Mouse (Mus musculus): Measurements from ENCODE around the gene Gm11172.
"Not testable (repeated sequence)": the region's sequence is repeated elsewhere in the genome, so short reads cannot be mapped to it uniquely, and the experiment has no call there.

Gene Gm11172

GRCm38 (mm10) chr16:10785371-10786231 is 27.1 kb upstream of the Gm11172 start, which contains the start of gene Socs1:
Socs1 (minus strand) TSS chr16:10785536.
- DNase-seq: peak; percentile 94 to 97

GRCm38 (mm10) chr16:10786288-10786687 is 26.4 kb upstream of the Gm11172 start:
- peak; percentile 85 to 92 for DNase-seq

GRCm38 (mm10) chr16:10786782-10787547 is 25.8 kb upstream of the Gm11172 start:
- DNase-seq: no peak

GRCm38 (mm10) chr16:10787548-10788058 is 25.1 kb upstream of the Gm11172 start:
- DNase-seq: no peak

- peak in 1 of 2 experiments; percentile 28 for DNase-seq
Measured at GRCm38 (mm10) chr16:10788271-10788670, 24.4 kb upstream of the Gm11172 start, which contains the start of gene Tnp2. Tnp2 (minus strand) TSS chr16:10788660.

GRCm38 (mm10) chr16:10788866-10789265 is 23.8 kb upstream of the Gm11172 start:
- no peak for DNase-seq

- DNase-seq: no peak
Measured at GRCm38 (mm10) chr16:10790702-10791101, 22.0 kb upstream of the Gm11172 start, which contains the start of gene Prm3. Prm3 (minus strand) TSS chr16:10790914.

- DNase-seq: no peak
Measured at GRCm38 (mm10) chr16:10796034-10796433, 16.7 kb upstream of the Gm11172 start, which contains the start of gene Prm2. Prm2 (minus strand) TSS chr16:10796134.

GRCm38 (mm10) chr16:10802420-10802819 is 10.3 kb upstream of the Gm11172 start:
- DNase-seq: not testable (repeated sequence)

GRCm38 (mm10) chr16:10805789-10806527 is 6.8 kb upstream of the Gm11172 start, which contains the start of gene Prm1:
Prm1 (minus strand) TSS chr16:10805839.
- DNase-seq: no peak

- DNase-seq: no peak
Measured at GRCm38 (mm10) chr16:10810376-10810775, 2.3 kb upstream of the Gm11172 start.

GRCm38 (mm10) chr16:10813726-10814125 is 1.0 kb downstream of the Gm11172 start:
- no peak for DNase-seq

GRCm38 (mm10) chr16:10814864-10815263 is 2.1 kb downstream of the Gm11172 start:
- DNase-seq: no peak

- no peak for DNase-seq
Measured at GRCm38 (mm10) chr16:10818579-10819135, 5.9 kb downstream of the Gm11172 start.

GRCm38 (mm10) chr16:10819966-10820365 is 7.3 kb downstream of the Gm11172 start:
- DNase-seq: no peak

- peak; percentile 38 to 56 for DNase-seq
Measured at GRCm38 (mm10) chr16:10821387-10821786, 8.7 kb downstream of the Gm11172 start.

GRCm38 (mm10) chr16:10824536-10824935 is 11.8 kb downstream of the Gm11172 start:
- DNase-seq: no peak

GRCm38 (mm10) chr16:10825840-10826239 is 13.1 kb downstream of the Gm11172 start:
- no peak for DNase-seq

- no peak for DNase-seq
Measured at GRCm38 (mm10) chr16:10827269-10827668, 14.6 kb downstream of the Gm11172 start.

- no peak for DNase-seq
Measured at GRCm38 (mm10) chr16:10827766-10828460, 15.2 kb downstream of the Gm11172 start.

GRCm38 (mm10) chr16:10828461-10828805 is 15.7 kb downstream of the Gm11172 start:
- DNase-seq: no peak

- DNase-seq: no peak
Measured at GRCm38 (mm10) chr16:10834542-10834910, 21.8 kb downstream of the Gm11172 start.

All from kidney, postnatal 4 days (tissue).